Mouse (Mus musculus): ENCODE measurements at regions not wholly inside any gene's neighbourhood (a gene's known extent, or its start where the extent isn't known, plus 50 kb on each side); places are given as distances from the start of the nearest gene placed in this dataset.

DNA sequence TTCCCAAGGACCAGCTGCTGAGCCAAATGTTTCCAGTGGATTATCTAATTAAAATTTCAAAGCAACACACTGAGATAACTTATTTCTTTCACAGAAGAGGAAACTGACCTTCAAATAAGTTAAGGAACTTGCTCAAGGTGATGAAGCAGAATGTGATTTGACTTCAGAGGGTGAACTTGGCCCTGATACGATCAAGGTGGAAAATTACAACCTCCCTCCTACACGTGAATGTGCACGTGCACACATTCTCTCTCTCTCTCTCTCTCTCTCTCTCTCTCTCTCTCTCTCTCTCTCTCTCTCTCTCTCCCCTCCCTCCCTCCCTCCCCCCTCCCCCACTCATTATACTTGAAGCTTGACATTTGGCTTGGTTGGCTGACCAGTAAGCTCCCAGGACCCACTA, 131.8 kb upstream of the Cxcr4 start:
- WGBS: 60% methylated on average over 3 of the region's 3 CpGs
- no peaks in the 10 kb centered on the region for H3K36me3 ChIP-seq (ENCODE audit: control insufficient read depth, insufficient read depth, low read length)

DNA sequence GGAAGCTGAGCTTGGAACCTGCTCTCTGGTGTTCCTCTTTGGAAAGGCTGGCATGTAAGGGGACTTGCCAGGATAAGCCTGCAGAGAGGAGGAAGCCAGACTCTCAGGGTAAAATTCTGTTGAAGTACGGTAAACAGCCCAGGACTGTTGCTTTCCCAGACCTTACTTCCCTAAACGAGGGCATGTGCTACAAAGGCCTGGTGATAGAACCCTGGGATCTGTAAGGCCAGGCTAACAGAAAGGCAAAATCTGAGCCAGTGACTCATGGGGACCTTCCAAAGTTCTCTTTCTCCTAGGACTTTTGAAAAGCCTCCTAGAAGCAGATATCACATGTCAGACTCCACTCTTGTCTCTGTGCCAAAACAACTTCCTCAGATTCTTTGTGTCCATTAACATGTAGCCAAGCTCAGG, 130.0 kb upstream of the Cxcr4 start:
- 77% methylated on average over 2 of the region's 2 CpGs for WGBS
- Histone ChIP-seq H3K9me3 (replicated peaks; ENCODE audit: control insufficient read depth, low read length) (no peaks in the 10 kb centered on the region), H3K4me2 (ENCODE audit: low read depth, low read length) (no peak overlapping the region), H3K36me3 (ENCODE audit: control insufficient read depth, insufficient read depth, low read length) (no peaks in the 10 kb centered on the region), H3K4me3 (replicated peaks; ENCODE audit: low read length) (no peak overlapping the region), H3K27me3 (ENCODE audit: control insufficient read depth, insufficient read depth, low read length) (no peaks in the 10 kb centered on the region), H3K4me1 (ENCODE audit: control insufficient read depth, insufficient read depth, low read length) (no peaks in the 10 kb centered on the region), H3K27ac (ENCODE audit: low read length) (no peak overlapping the region), H3K9ac (ENCODE audit: low read length) (no peak overlapping the region)
- no peak for ATAC-seq (ENCODE audit: insufficient read depth, low FRiP score)

More for the DNA sequence above, 131.8 kb upstream of the Cxcr4 start:
- Histone ChIP-seq H3K27ac (ENCODE audit: low read length) (no peak overlapping the region), H3K4me1 (ENCODE audit: control insufficient read depth, insufficient read depth, low read length) (no peaks in the 10 kb centered on the region), H3K4me3 (replicated peaks; ENCODE audit: low read length) (no peak overlapping the region), H3K9me3 (replicated peaks; ENCODE audit: control insufficient read depth, low read length) (no peaks in the 10 kb centered on the region), H3K9ac (ENCODE audit: low read length) (no peak overlapping the region), H3K4me2 (ENCODE audit: low read depth, low read length) (no peak overlapping the region), H3K27me3 (ENCODE audit: control insufficient read depth, insufficient read depth, low read length) (no peaks in the 10 kb centered on the region)
- ATAC-seq (ENCODE audit: insufficient read depth, low FRiP score): no peak

DNA sequence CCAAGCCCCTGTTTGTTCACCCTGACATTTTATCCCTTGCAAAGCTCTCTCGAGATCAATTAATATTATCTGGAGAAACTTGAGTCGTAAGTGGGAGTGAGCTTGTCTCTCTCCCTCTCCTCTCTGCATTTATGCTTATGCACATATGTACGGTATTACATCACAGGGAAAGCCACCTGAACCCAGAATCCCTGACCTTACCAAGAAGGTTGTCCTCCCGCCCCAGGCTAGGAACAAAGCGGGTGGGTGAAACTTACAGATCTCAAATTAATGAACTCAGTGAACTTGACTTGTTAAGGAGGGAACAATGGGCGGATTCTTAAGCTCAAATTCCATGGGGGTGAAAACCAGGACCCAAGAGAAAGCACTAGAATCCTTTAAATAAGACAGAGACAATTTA, 122.8 kb upstream of the Cxcr4 start:
- ATAC-seq (ENCODE audit: insufficient read depth, low FRiP score): no peak

DNA sequence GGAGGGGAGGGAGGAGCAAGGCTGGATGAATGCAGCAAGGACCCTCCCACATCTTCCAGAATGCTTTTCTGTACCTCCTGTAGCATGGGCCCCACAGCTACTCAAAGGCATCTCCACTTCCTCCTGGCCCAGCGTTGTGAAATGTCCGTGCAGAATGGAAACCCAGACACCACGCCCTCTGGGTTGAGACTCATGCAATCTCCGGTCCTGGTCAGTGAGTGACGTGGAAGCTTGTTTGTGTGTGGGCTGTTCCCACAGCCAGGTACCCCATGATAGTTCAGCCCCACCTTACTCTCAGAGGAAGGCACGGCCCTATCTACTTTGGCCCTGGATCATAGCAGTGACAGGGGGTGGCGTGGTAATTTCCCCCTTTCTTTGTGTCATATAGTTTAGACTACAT, 120.8 kb upstream of the Cxcr4 start:
- Histone ChIP-seq H3K4me3 (replicated peaks; ENCODE audit: low read length) (no peak overlapping the region), H3K4me1 (ENCODE audit: control insufficient read depth, insufficient read depth, low read length) (peaks cover 7% of the 10 kb centered on the region; the same call in 1 of the 2 replicates), H3K27ac (ENCODE audit: low read length) (peak overlapping the region; percentile 26; the same call in 1 of the 2 replicates), H3K27me3 (ENCODE audit: control insufficient read depth, insufficient read depth, low read length) (no peaks in the 10 kb centered on the region), H3K9me3 (replicated peaks; ENCODE audit: control insufficient read depth, low read length) (no peaks in the 10 kb centered on the region), H3K4me2 (ENCODE audit: low read depth, low read length) (no peak overlapping the region), H3K36me3 (ENCODE audit: control insufficient read depth, insufficient read depth, low read length) (no peaks in the 10 kb centered on the region), H3K9ac (ENCODE audit: low read length) (peak overlapping the region; percentile 13; the same call in 1 of the 2 replicates)
- ATAC-seq (ENCODE audit: insufficient read depth, low FRiP score): peak; percentile 79
- WGBS: 43% methylated on average over 7 of the region's 7 CpGs

More for the DNA sequence above, 122.8 kb upstream of the Cxcr4 start:
- H3K4me3 ChIP-seq (replicated peaks; ENCODE audit: low read length): no peak overlapping the region
- H3K9ac ChIP-seq (ENCODE audit: low read length): no peak overlapping the region
- H3K4me2 ChIP-seq (ENCODE audit: low read depth, low read length): no peak overlapping the region
- no peak overlapping the region for H3K27ac ChIP-seq (ENCODE audit: low read length)
- no peaks in the 10 kb centered on the region for H3K27me3 ChIP-seq (ENCODE audit: control insufficient read depth, insufficient read depth, low read length)
- no peaks in the 10 kb centered on the region for H3K9me3 ChIP-seq (replicated peaks; ENCODE audit: control insufficient read depth, low read length)
- 57% methylated on average over 6 of the region's 6 CpGs for WGBS
- H3K4me1 ChIP-seq (ENCODE audit: control insufficient read depth, insufficient read depth, low read length): peaks cover 7% of the 10 kb centered on the region; the same call in 1 of the 2 replicates
- no peaks in the 10 kb centered on the region for H3K36me3 ChIP-seq (ENCODE audit: control insufficient read depth, insufficient read depth, low read length)

DNA sequence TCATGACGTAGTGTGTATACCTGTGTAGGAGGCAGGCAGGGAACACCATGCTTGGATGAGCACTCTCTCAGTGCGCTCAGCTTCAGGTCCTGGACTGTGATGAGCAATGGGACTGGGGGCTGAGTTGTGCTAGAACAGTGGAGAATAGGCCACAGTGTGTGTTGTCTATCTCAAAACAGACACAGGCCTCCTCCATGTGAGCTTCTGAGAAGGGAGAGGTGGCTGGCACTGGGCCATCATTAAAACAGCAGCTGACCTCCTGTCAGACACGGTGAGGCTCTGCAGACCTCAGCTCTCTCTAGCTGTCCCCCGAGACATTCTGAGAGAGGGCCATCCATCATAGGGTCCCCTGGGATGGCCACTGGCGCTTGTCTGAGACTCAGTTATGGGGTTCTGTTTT, 119.0 kb upstream of the Cxcr4 start:
- Histone ChIP-seq H3K4me2 (ENCODE audit: low read depth, low read length) (no peak overlapping the region), H3K9ac (ENCODE audit: low read length) (no peak overlapping the region), H3K27ac (ENCODE audit: low read length) (no peak overlapping the region), H3K4me3 (replicated peaks; ENCODE audit: low read length) (no peak overlapping the region), H3K36me3 (ENCODE audit: control insufficient read depth, insufficient read depth, low read length) (no peaks in the 10 kb centered on the region), H3K4me1 (ENCODE audit: control insufficient read depth, insufficient read depth, low read length) (peaks cover 7% of the 10 kb centered on the region; the same call in 1 of the 2 replicates), H3K27me3 (ENCODE audit: control insufficient read depth, insufficient read depth, low read length) (no peaks in the 10 kb centered on the region), H3K9me3 (replicated peaks; ENCODE audit: control insufficient read depth, low read length) (no peaks in the 10 kb centered on the region)
- 61% methylated on average over 5 of the region's 5 CpGs for WGBS
- peak; percentile 47; the same call in 1 of the 2 replicates for ATAC-seq (ENCODE audit: insufficient read depth, low FRiP score)

DNA sequence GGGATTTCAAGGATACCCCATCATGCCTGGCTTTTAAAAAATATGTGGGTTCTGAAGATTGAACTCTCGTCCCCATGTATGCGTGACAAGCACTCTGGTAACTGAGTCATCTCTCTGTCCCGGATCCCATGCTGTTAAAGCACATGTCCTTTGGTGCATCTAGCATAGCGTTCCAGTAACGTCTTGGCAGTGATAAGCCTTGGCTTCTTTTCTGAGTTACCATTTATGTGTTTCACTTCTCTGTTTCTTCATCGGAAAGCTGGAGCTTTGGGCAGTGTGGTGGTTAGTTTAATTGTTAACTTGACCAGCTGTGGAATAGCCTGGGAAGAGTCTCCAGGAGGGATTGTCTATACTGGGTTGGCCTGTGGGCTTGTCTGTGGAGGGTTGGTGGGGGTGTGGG, 115.7 kb upstream of the Cxcr4 start:
- Histone ChIP-seq H3K27ac (ENCODE audit: low read length) (no peak overlapping the region), H3K4me1 (ENCODE audit: control insufficient read depth, insufficient read depth, low read length) (peaks cover 4% of the 10 kb centered on the region; the same call in 1 of the 2 replicates), H3K4me3 (replicated peaks; ENCODE audit: low read length) (no peak overlapping the region), H3K4me2 (ENCODE audit: low read depth, low read length) (no peak overlapping the region), H3K36me3 (ENCODE audit: control insufficient read depth, insufficient read depth, low read length) (no peaks in the 10 kb centered on the region), H3K9me3 (replicated peaks; ENCODE audit: control insufficient read depth, low read length) (no peaks in the 10 kb centered on the region), H3K9ac (ENCODE audit: low read length) (no peak overlapping the region), H3K27me3 (ENCODE audit: control insufficient read depth, insufficient read depth, low read length) (no peaks in the 10 kb centered on the region)
- no peak for ATAC-seq (ENCODE audit: insufficient read depth, low FRiP score)
- 89% methylated on average over 6 of the region's 6 CpGs for WGBS

DNA sequence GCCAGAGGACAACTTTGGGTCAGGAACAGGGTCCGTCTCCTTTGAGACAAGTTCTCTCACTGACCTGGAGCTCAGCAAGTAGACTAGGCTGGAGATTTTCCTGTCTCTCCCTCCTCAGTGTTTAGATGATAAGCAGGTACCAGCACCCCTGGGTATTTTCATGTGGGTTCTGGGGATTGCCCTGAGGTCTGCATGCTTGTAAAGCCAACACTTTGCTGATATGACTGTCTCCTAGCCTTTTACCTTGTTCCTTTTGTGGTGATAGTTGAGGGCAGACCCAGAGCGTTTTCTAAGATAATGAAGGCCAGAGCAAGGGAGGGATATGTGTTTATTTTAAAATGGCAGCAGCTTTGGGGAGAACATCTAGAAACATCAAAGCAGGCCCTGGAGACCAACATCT, 114.1 kb upstream of the Cxcr4 start:
- Histone ChIP-seq H3K36me3 (ENCODE audit: control insufficient read depth, insufficient read depth, low read length) (no peaks in the 10 kb centered on the region), H3K4me1 (ENCODE audit: control insufficient read depth, insufficient read depth, low read length) (no peaks in the 10 kb centered on the region), H3K9me3 (replicated peaks; ENCODE audit: control insufficient read depth, low read length) (no peaks in the 10 kb centered on the region), H3K4me2 (ENCODE audit: low read depth, low read length) (no peak overlapping the region), H3K27ac (ENCODE audit: low read length) (no peak overlapping the region), H3K27me3 (ENCODE audit: control insufficient read depth, insufficient read depth, low read length) (no peaks in the 10 kb centered on the region), H3K9ac (ENCODE audit: low read length) (no peak overlapping the region), H3K4me3 (replicated peaks; ENCODE audit: low read length) (no peak overlapping the region)
- no peak for ATAC-seq (ENCODE audit: insufficient read depth, low FRiP score)
- 83% methylated on average over 2 of the region's 2 CpGs for WGBS

DNA sequence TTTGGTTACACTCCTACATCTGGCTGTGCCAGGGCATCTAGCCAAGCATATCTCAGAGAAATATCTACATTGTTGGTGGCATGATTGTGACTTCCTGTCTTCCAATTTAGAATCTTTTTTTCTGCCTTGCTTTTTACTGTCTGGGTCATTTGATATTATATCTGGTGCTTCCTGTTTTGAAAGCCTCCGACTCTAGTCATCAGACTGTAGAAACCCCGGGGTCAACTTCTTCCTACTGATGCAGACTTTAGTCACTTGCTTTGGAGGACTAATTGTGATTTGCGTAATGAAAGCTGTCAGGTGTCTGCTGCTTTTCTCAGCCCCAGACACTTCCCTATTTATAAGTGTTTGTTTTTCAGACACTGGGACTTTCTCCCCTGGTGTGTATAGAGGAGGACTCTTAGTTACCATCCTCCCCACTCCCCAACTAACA, 113.0 kb upstream of the Cxcr4 start:
- 47% methylated on average over 3 of the region's 3 CpGs for WGBS
- no peak overlapping the region for H3K27ac ChIP-seq (ENCODE audit: low read length)
- no peak overlapping the region for H3K4me3 ChIP-seq (replicated peaks; ENCODE audit: low read length)
- H3K4me1 ChIP-seq (ENCODE audit: control insufficient read depth, insufficient read depth, low read length): no peaks in the 10 kb centered on the region
- no peak overlapping the region for H3K9ac ChIP-seq (ENCODE audit: low read length)
- no peaks in the 10 kb centered on the region for H3K27me3 ChIP-seq (ENCODE audit: control insufficient read depth, insufficient read depth, low read length)
- H3K9me3 ChIP-seq (replicated peaks; ENCODE audit: control insufficient read depth, low read length): no peaks in the 10 kb centered on the region
- H3K4me2 ChIP-seq (ENCODE audit: low read depth, low read length): no peak overlapping the region
- H3K36me3 ChIP-seq (ENCODE audit: control insufficient read depth, insufficient read depth, low read length): no peaks in the 10 kb centered on the region
- no peak for ATAC-seq (ENCODE audit: insufficient read depth, low FRiP score)

DNA sequence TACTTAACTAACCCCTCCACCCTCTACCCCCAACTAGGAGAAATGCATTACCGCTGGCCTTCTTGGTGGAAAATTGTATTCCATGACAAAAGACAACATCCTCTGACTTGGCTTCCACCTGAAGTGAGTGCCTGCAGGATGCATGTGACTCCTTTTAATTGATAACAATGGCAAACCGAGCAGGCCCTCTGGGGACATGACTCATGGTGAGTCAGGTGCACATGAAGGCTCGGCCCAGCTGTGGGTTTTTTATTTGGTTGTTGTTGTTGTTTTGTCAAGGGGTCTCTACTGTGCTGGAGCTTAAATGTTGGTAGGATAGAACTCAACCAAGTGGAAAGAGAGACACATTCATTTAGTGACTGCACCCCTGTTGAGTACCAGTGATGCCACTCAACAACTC, 109.2 kb upstream of the Cxcr4 start:
- no peak for ATAC-seq (ENCODE audit: insufficient read depth, low FRiP score)
- Histone ChIP-seq H3K9ac (ENCODE audit: low read length) (no peak overlapping the region), H3K27me3 (ENCODE audit: control insufficient read depth, insufficient read depth, low read length) (no peaks in the 10 kb centered on the region), H3K4me2 (ENCODE audit: low read depth, low read length) (no peak overlapping the region), H3K27ac (ENCODE audit: low read length) (no peak overlapping the region), H3K9me3 (replicated peaks; ENCODE audit: control insufficient read depth, low read length) (no peaks in the 10 kb centered on the region), H3K4me1 (ENCODE audit: control insufficient read depth, insufficient read depth, low read length) (no peaks in the 10 kb centered on the region), H3K36me3 (ENCODE audit: control insufficient read depth, insufficient read depth, low read length) (no peaks in the 10 kb centered on the region), H3K4me3 (replicated peaks; ENCODE audit: low read length) (no peak overlapping the region)
- 67% methylated on average over 3 of the region's 3 CpGs for WGBS

DNA sequence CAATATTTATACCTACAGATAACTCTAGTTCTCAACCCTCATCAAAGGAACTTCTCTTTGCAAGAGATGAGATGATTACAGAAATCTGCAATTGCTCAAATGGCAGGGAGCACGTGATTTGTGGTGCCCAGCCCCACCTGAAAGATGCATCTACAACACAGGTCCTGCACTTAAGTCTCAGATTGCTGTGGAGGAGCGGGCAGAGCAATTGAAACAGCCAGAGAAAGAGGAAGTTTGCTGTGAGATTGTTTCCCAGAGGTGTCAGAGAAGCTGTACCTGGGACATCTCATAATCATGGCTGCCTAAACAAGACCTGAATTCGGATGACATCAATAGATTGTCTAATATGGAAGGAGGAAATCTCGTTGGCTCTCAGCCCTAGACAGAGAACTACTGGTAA, 105.9 kb upstream of the Cxcr4 start:
- no peaks in the 10 kb centered on the region for H3K9me3 ChIP-seq (replicated peaks; ENCODE audit: control insufficient read depth, low read length)
- no peak overlapping the region for H3K27ac ChIP-seq (ENCODE audit: low read length)
- H3K27me3 ChIP-seq (ENCODE audit: control insufficient read depth, insufficient read depth, low read length): no peaks in the 10 kb centered on the region
- no peak overlapping the region for H3K4me3 ChIP-seq (replicated peaks; ENCODE audit: low read length)
- WGBS: 77% methylated on average over 4 of the region's 4 CpGs
- H3K9ac ChIP-seq (ENCODE audit: low read length): no peak overlapping the region
- ATAC-seq (ENCODE audit: insufficient read depth, low FRiP score): no peak
- H3K4me2 ChIP-seq (ENCODE audit: low read depth, low read length): no peak overlapping the region
- H3K36me3 ChIP-seq (ENCODE audit: control insufficient read depth, insufficient read depth, low read length): no peaks in the 10 kb centered on the region
- H3K4me1 ChIP-seq (ENCODE audit: control insufficient read depth, insufficient read depth, low read length): no peaks in the 10 kb centered on the region

Data from stomach, embryonic 16.5 days (tissue).